Mouse (Mus musculus): Measurements from ENCODE around the gene Arhgef3.

Gene Arhgef3

GRCm38 (mm10) chr14:27262349-27262748 is 147.7 kb downstream of the Arhgef3 start:
- no peak for DNase-seq (ENCODE audit: low read depth in 2 of 2, low spot score in 2 of 2)

GRCm38 (mm10) chr14:27266601-27267000 is 151.9 kb downstream of the Arhgef3 start:
- DNase-seq (ENCODE audit: low read depth in 2 of 2, low spot score in 2 of 2), result no peak

- no peak for DNase-seq (ENCODE audit: low read depth in 2 of 2, low spot score in 2 of 2)
Observed at GRCm38 (mm10) chr14:27268137-27268536, 153.4 kb downstream of the Arhgef3 start.

GRCm38 (mm10) chr14:27268986-27269700 is 154.4 kb downstream of the Arhgef3 start:
- DNase-seq (ENCODE audit: low read depth in 2 of 2, low spot score in 2 of 2), result no peak

- DNase-seq (ENCODE audit: low read depth in 2 of 2, low spot score in 2 of 2), result no peak
Observed at GRCm38 (mm10) chr14:27269836-27270235, 155.1 kb downstream of the Arhgef3 start.

GRCm38 (mm10) chr14:27270466-27270865 is 155.8 kb downstream of the Arhgef3 start:
- DNase-seq (ENCODE audit: low read depth in 2 of 2, low spot score in 2 of 2), result no peak

GRCm38 (mm10) chr14:27271371-27272071 is 156.8 kb downstream of the Arhgef3 start:
- DNase-seq (ENCODE audit: low read depth in 2 of 2, low spot score in 2 of 2), result no peak

- DNase-seq (ENCODE audit: low read depth in 2 of 2, low spot score in 2 of 2), result no peak
Observed at GRCm38 (mm10) chr14:27272072-27272834, 157.6 kb downstream of the Arhgef3 start.

GRCm38 (mm10) chr14:27272835-27273138 is 158.1 kb downstream of the Arhgef3 start:
- DNase-seq (ENCODE audit: low read depth in 2 of 2, low spot score in 2 of 2), result no peak

GRCm38 (mm10) chr14:27273169-27273568 is 158.5 kb downstream of the Arhgef3 start:
- DNase-seq (ENCODE audit: low read depth in 2 of 2, low spot score in 2 of 2), result no peak

GRCm38 (mm10) chr14:27277259-27277658 is 162.6 kb downstream of the Arhgef3 start:
- no peak for DNase-seq (ENCODE audit: low read depth in 2 of 2, low spot score in 2 of 2)

GRCm38 (mm10) chr14:27280201-27280890 is 165.6 kb downstream of the Arhgef3 start:
- no peak for DNase-seq (ENCODE audit: low read depth in 2 of 2, low spot score in 2 of 2)

GRCm38 (mm10) chr14:27283956-27284355 is 169.3 kb downstream of the Arhgef3 start:
- no peak for DNase-seq (ENCODE audit: low read depth in 2 of 2, low spot score in 2 of 2)

GRCm38 (mm10) chr14:27286202-27286601 is 171.5 kb downstream of the Arhgef3 start:
- DNase-seq (ENCODE audit: low read depth in 2 of 2, low spot score in 2 of 2), result no peak

GRCm38 (mm10) chr14:27289053-27289452 is 174.4 kb downstream of the Arhgef3 start:
- no peak for DNase-seq (ENCODE audit: low read depth in 2 of 2, low spot score in 2 of 2)

- DNase-seq (ENCODE audit: low read depth in 2 of 2, low spot score in 2 of 2), result no peak
Observed at GRCm38 (mm10) chr14:27292101-27292500, 177.4 kb downstream of the Arhgef3 start.

- DNase-seq (ENCODE audit: low read depth in 2 of 2, low spot score in 2 of 2), result no peak
Observed at GRCm38 (mm10) chr14:27295821-27296220, 181.1 kb downstream of the Arhgef3 start.

- DNase-seq (ENCODE audit: low read depth in 2 of 2, low spot score in 2 of 2), result no peak
Observed at GRCm38 (mm10) chr14:27296987-27297386, 182.3 kb downstream of the Arhgef3 start.

- DNase-seq (ENCODE audit: low read depth in 2 of 2, low spot score in 2 of 2), result no peak
Observed at GRCm38 (mm10) chr14:27298875-27299274, 184.2 kb downstream of the Arhgef3 start.

GRCm38 (mm10) chr14:27299705-27300104 is 185.0 kb downstream of the Arhgef3 start:
- DNase-seq (ENCODE audit: low read depth in 2 of 2, low spot score in 2 of 2), result no peak

- no peak for DNase-seq (ENCODE audit: low read depth in 2 of 2, low spot score in 2 of 2)
Observed at GRCm38 (mm10) chr14:27301768-27302499, 187.2 kb downstream of the Arhgef3 start.
